Mouse (Mus musculus): ENCODE data around the gene Ufsp1. TPM values are rescaled to one million over a fixed set of nuclear protein-coding genes. Genes with fewer than 3 reads are reported as not detected.
A peak's percentile ranks its signal among the peaks of the same experiment; 100 is the strongest.

Gene Ufsp1
- polyA plus RNA-seq, 1 experiment from 2014 or later = 11.4 TPM

DNA sequence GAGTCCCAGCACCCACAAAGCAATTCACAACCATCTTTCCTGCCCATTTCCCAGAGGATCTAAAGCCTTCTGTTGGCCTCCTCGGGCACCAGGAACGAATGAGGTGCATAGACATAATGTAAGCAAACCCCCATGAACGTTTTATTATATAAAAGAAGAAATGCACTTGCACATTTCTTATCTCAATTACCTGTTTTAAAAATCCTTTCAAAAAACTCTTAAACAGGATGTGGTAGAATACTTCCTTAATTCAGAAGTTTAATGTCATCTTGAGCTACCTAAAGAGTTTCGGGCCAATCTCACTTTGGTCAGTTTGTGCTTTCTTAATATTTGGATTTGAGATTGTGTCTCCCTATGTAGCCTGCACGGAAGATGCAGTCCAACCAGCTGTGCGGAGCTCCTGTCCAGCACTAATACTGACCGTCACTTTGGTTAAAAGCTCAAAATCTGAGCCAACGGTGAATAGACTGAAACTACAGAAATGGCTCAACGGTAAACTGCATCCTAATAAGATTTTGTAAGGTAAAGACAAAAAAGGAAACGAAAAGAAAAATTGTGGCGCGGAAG lies 12.1 kb downstream of the Ufsp1 start:
- H3K27me3 ChIP-seq (ENCODE audit: control insufficient read depth, insufficient read depth, low read length) = no peaks in the 10 kb centered on the region
- no peak for TF ChIP-seq CTCF (IDR thresholded peaks at IDR 0.05; ENCODE audit: low read depth)
- TF ChIP-seq EP300 (optimal IDR thresholded peaks at IDR 0.05) = no peak
- DNase-seq (ENCODE audit: low spot score) (no peak), ATAC-seq (ENCODE audit: low FRiP score, low TSS enrichment) (no peak)
- H3K9ac ChIP-seq (ENCODE audit: low read length) = peak overlapping the region; percentile 98
- H3K4me3 ChIP-seq (ENCODE audit: low read depth, low read length) = peak overlapping the region; percentile 96
- H3K27ac ChIP-seq (replicated peaks) = peak overlapping the region; percentile 93
- peak overlapping the region; percentile 64 for H3K4me2 ChIP-seq (replicated peaks; ENCODE audit: low read depth)
- no peaks in the 10 kb centered on the region; the same call in none of the 2 replicates for H3K4me1 ChIP-seq (replicated peaks; ENCODE audit: control insufficient read depth, insufficient read depth)
- H3K9me3 ChIP-seq (ENCODE audit: control insufficient read depth, low read length) = no peaks in the 10 kb centered on the region
- H3K36me3 ChIP-seq (ENCODE audit: control insufficient read depth, insufficient read depth, low read length) = peaks cover 23% of the 10 kb centered on the region
- WGBS = 7% methylated on average over 12 of the region's 12 CpGs

DNA sequence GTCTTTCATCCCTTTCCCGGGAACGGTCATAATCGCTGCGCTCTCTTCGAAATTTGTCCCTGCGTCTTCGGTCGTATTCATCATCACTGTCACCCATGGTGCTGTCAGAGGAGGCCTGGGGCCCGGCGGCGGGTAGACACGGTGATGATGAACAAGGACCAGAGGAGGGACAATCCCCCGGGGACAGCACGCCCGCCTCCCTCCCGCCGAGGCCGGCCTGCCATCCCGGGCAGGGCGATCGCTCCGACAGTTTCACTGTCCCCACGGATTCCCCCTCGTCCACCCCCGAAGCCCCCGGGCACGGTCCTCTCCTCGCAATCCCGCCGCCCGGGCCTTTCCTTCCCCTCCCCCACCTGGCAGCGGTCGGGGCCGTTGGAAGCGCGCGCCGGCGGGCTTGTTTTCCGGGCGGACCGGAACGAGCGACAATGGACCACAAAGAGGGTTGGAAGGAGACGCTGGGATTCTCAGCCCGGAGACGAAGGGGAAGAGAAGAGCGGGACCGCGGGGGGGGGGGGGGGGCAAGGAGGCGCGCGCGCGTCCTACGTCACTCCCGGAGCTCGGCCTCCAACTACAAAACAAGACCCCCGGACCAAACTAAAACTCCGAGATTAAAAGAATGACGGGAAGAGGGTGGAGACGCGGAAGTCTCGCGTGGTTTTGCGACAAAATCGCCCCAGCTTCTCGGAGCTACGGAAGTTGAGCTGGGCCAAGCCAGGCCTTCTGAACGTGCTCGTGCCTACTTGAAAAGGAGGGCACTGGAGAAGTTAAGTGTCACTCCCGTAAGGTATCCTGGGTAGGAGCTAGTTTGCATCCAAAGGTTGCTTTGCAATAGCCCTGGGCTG lies 12.9 kb downstream of the Ufsp1 start, which contains the start of gene Srrt:
TSS of gene Srrt (minus strand) at position 604 of the 842 bp plus-strand sequence.
- H3K27ac ChIP-seq (replicated peaks) = peak within 1 kb of the TSS; percentile 93
- ATAC-seq (ENCODE audit: low FRiP score, low TSS enrichment) (peak; percentile 88), DNase-seq (ENCODE audit: low spot score) (peak; percentile 93)
- no peaks in the 10 kb centered on the region; the same call in none of the 2 replicates for H3K4me1 ChIP-seq (replicated peaks; ENCODE audit: control insufficient read depth, insufficient read depth)
- TF ChIP-seq CTCF (IDR thresholded peaks at IDR 0.05; ENCODE audit: low read depth) = no peak
- TF ChIP-seq EP300 (optimal IDR thresholded peaks at IDR 0.05) = peak; percentile 96
- peaks cover 18% of the 10 kb centered on the region for H3K36me3 ChIP-seq (ENCODE audit: control insufficient read depth, insufficient read depth, low read length)
- H3K9ac ChIP-seq (ENCODE audit: low read length) = peak within 1 kb of the TSS; percentile 98
- H3K4me3 ChIP-seq (ENCODE audit: low read depth, low read length) = peak within 1 kb of the TSS; percentile 96
- H3K27me3 ChIP-seq (ENCODE audit: control insufficient read depth, insufficient read depth, low read length) = no peaks in the 10 kb centered on the region
- no peaks in the 10 kb centered on the region for H3K9me3 ChIP-seq (ENCODE audit: control insufficient read depth, low read length)
- H3K4me2 ChIP-seq (replicated peaks; ENCODE audit: low read depth) = peak within 1 kb of the TSS; percentile 64
- under 1% methylated on average over 66 of the region's 72 CpGs for WGBS

DNA sequence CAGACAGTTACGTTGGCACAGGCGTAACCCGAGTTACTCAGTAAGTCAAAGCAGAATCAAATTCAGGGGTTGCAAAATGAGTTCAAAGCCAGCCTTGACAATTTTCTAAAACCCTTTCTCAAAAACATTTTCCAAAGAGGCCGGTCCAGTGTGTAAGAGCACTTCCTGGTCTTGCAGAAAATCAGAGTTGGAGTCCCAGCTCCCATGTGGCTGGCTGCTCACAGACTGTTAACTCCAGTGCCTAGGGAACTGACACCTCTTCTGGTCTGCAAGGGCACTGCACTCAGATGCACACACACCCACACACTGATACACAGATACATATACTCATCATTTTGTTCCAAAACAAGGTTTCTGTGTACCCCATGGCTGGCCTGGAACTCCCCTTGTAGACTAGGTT lies 13.9 kb downstream of the Ufsp1 start:
- peak overlapping the region; percentile 93; the same call in 1 of the 2 replicates for H3K27ac ChIP-seq (replicated peaks)
- H3K36me3 ChIP-seq (ENCODE audit: control insufficient read depth, insufficient read depth, low read length) = peaks cover 15% of the 10 kb centered on the region
- TF ChIP-seq CTCF (IDR thresholded peaks at IDR 0.05; ENCODE audit: low read depth) = 0 out of 2 replicates have a peak, but pooled peaks have one; percentile 30
- TF ChIP-seq EP300 (optimal IDR thresholded peaks at IDR 0.05) = no peak
- H3K9me3 ChIP-seq (ENCODE audit: control insufficient read depth, low read length) = no peaks in the 10 kb centered on the region
- DNase-seq (ENCODE audit: low spot score) (no peak), ATAC-seq (ENCODE audit: low FRiP score, low TSS enrichment) (no peak)
- H3K9ac ChIP-seq (ENCODE audit: low read length) = no peak overlapping the region; the same call in 1 of the 2 replicates
- H3K27me3 ChIP-seq (ENCODE audit: control insufficient read depth, insufficient read depth, low read length) = no peaks in the 10 kb centered on the region
- peaks cover 7% of the 10 kb centered on the region for H3K4me1 ChIP-seq (replicated peaks; ENCODE audit: control insufficient read depth, insufficient read depth)
- 94% methylated on average over 4 of the region's 4 CpGs for WGBS
- no peak overlapping the region for H3K4me3 ChIP-seq (ENCODE audit: low read depth, low read length)
- peak overlapping the region; percentile 64; the same call in 1 of the 2 replicates for H3K4me2 ChIP-seq (replicated peaks; ENCODE audit: low read depth)

DNA sequence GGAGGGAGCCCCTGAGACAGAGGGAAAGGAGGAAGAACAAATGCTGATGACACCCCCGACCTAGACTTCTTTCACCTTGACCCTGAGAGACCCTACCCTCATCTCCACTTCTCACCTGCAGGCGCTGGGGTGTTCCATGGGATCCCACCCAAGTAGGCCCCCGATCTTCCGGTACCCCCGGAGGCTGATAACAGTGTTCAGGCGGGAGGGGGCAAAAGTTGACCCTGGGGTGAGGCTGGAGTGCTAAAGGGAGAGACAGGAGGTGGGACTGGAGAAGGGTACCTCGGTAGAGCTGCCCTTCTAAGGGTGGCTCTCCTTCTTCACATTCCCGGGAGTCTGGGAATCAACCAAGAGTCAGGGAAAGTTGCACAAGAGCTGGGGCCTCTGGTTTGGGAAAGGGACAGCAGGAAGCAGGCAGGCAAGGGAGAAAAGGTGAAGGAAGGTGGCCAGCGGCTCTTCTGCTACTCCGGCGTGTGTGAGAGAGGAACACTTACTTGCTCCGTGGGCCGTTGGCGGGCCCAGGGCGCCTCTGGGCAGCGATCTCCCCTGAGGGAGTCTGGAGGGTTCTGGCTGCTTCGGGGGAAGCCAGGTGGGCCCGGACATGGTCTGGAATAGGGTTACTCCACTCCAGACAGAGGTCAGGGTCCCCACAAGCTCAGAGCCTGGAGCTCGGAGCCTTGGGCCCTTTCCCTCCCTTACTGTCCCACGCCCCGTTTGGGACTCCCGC lies 19.2 kb downstream of the Ufsp1 start:
- DNase-seq (ENCODE audit: low spot score) (peak; percentile 52), ATAC-seq (ENCODE audit: low FRiP score, low TSS enrichment) (peak; percentile 41)
- under 1% methylated on average over 22 of the region's 22 CpGs for WGBS
- peak overlapping the region; percentile 75 for H3K9ac ChIP-seq (ENCODE audit: low read length)
- H3K4me3 ChIP-seq (ENCODE audit: low read depth, low read length) = peak overlapping the region; percentile 59
- H3K9me3 ChIP-seq (ENCODE audit: control insufficient read depth, low read length) = no peaks in the 10 kb centered on the region
- H3K27me3 ChIP-seq (ENCODE audit: control insufficient read depth, insufficient read depth, low read length) = no peaks in the 10 kb centered on the region
- H3K36me3 ChIP-seq (ENCODE audit: control insufficient read depth, insufficient read depth, low read length) = peaks cover 14% of the 10 kb centered on the region
- H3K27ac ChIP-seq (replicated peaks) = peak overlapping the region; percentile 92
- peaks cover 16% of the 10 kb centered on the region for H3K4me1 ChIP-seq (replicated peaks; ENCODE audit: control insufficient read depth, insufficient read depth)
- TF ChIP-seq CTCF (IDR thresholded peaks at IDR 0.05; ENCODE audit: low read depth) (no peak), EP300 (optimal IDR thresholded peaks at IDR 0.05) (no peak)
- H3K4me2 ChIP-seq (replicated peaks; ENCODE audit: low read depth) = peak overlapping the region; percentile 88

DNA sequence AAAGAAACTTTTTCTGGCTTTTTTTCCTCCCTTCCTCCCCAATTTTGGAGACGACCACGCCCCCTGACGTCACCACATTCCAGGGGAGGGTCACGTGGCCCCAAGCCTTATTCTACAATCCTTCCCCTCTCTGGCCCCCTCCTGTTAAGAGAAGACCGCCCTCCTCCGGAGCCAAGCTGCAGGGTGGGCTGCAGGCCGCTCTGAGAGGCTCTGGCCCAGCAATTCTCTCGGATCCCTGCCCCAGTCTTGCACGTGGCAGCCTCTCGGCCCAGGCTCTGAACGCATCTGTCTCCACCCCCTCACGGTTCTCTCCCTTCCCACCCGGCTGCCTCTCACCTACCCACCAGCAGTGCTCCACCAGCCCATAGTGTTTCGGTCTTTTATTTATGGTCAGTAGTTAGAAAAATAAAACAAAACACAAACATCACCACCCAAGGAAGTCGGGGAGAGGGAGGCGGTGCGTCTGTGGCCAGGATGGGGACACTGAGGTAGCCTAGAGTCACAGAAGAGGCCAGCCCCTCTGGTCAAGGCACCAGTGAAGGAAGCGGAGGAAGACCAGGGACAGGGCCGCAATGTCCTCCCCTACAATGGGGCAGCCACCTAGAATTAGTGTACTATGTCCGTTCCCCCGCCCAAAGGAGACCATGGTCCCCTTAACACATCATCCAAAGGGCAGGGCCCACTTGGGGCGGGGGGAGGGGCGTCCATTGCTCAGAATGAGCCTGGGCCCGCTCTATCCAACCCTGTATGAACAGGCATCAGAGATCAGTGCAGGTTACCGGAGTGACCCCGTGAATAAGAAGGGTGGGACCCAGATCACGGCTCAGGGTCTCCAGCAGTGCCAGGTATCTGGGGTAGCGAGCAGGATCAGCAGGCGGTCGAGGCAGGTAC lies 20.0 kb downstream of the Ufsp1 start, which contains the start of gene Trip6:
TSS of gene Trip6 (minus strand) at position 212 of the 891 bp plus-strand sequence.
- no peaks in the 10 kb centered on the region for H3K9me3 ChIP-seq (ENCODE audit: control insufficient read depth, low read length)
- peak; percentile 85 for DNase-seq (ENCODE audit: low spot score)

More for the DNA sequence above, 20.0 kb downstream of the Ufsp1 start, which contains the start of gene Trip6:
- Histone ChIP-seq H3K36me3 (ENCODE audit: control insufficient read depth, insufficient read depth, low read length) (0 out of 2 replicates have a peak, but pooled peaks cover 8% of the 10 kb centered on the region), H3K4me2 (replicated peaks; ENCODE audit: low read depth) (peak within 1 kb of the TSS; percentile 88), H3K27ac (replicated peaks) (peak within 1 kb of the TSS; percentile 92), H3K27me3 (ENCODE audit: control insufficient read depth, insufficient read depth, low read length) (no peaks in the 10 kb centered on the region), H3K4me1 (replicated peaks; ENCODE audit: control insufficient read depth, insufficient read depth) (peaks cover 16% of the 10 kb centered on the region), H3K9ac (ENCODE audit: low read length) (peak within 1 kb of the TSS; percentile 75), H3K4me3 (ENCODE audit: low read depth, low read length) (peak within 1 kb of the TSS; percentile 59)
- TF ChIP-seq CTCF (IDR thresholded peaks at IDR 0.05; ENCODE audit: low read depth) (peak; percentile 62), EP300 (optimal IDR thresholded peaks at IDR 0.05) (no peak)
- 18% methylated on average over 29 of the region's 30 CpGs for WGBS
- ATAC-seq (ENCODE audit: low FRiP score, low TSS enrichment) = peak; percentile 87
